Mouse (Mus musculus) megakaryocyte progenitor cell, adult 5-6 weeks (primary cell): Measurements from ENCODE around the gene Tead4. TPM values are rescaled to one million over a fixed set of nuclear protein-coding genes. Genes with fewer than 3 reads are reported as not detected.
"Not testable (repeated sequence)": the region's sequence is repeated elsewhere in the genome, so short reads cannot be mapped to it uniquely, and the experiment has no call there.

Source experiments
- ATAC-seq: replicated peaks from 2 replicates; pipeline ENCODE4 v1.8.0; 2016; ENCODE audit warnings: mild to moderate bottlenecking, moderate TSS enrichment, inconsistent platforms; ENCODE audit not compliant: poor library complexity
- total RNA-seq, 2 experiments: library from RNA; stranded (forward) in 1 of 2; stranded (reverse) in 1 of 2; fragments of 157-497, 149-512 nt in 1 of 2; fragments of 200-1000 nt in 1 of 2; gene quantifications; 2 replicates each; pipeline versions ENCODE4 v1.2.3 to v1.2.4; 2015 to 2017

Tead4 gene
- total RNA-seq, 2 experiments from 2014 or later: not detected

GRCm38 (mm10) chr6:128253111-128253510 is 47.5 kb downstream of the Tead4 start:
- no peak for ATAC-seq

DNA sequence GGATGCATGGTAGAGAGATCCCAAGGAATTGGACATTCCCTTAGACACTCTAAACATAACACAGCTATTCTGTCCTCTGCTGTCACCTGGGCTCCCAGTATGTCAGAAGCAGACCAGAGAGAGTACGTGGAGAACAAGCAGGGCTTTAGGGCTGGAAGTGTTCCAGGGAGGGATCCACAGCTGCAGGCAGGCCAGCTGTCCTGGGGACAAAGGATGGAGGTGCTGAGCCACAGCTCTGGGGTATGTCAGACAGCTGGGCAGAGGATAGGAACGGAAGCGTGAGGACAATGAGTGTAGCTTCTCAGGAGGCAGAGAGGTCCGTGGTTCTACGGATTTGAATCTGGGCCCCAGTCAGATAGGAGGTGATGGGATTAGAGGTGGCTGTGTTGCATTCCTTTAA is 50.0 kb downstream of the Tead4 start:
- no peak for ATAC-seq

DNA sequence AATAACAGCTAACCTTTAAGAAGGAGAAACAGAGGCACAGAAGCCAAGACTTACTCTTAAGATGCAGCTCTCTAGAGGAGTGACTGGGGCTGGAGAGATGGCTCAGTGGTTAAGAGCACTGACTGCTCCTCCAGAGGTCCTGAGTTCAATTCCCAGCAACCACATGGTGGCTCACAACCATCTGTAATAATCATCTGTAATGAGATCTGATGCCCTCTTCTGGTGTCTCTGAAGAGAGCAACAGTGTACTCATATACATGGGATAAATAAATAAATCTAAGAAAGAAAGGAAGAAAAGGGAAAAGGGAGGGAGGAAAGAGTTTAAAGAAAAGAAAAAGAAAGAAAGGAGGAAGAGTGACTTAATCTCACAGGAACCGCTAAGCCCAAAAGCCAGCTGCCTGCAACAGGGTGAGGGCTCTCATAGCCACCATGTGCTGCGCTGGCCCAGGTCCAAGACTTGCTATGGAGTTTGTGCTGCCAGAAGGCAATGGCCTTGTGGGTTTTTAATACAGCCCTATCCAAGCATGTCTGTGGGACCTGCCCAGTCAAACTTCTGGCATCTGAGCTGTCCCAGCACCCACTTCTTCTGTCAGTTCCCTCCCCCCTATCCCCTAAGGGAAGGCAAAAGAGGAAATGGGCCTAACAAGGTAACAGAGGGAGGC is 63.4 kb downstream of the Tead4 start:
- ATAC-seq: peak; percentile 24; the same call in 1 of the 2 replicates

DNA sequence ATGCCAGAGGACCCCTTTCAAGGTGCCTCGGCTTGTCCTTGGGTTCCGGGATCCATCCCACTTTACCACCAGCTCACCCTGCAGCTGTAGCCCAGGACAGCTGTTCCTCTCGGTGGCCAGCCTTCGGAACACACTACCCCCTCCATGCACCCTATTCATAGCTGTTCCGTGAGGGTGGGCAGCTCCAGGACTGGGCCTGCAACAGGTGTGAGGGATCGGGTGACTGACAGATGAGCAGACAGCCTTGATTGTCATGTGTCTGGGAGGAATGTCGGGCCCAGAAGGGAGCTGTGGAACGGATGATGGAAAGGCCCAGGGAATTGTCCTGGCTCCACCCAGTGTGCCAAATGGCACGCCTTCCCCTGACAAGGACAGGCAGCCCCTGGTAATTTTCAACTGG is 64.0 kb downstream of the Tead4 start:
- no peak for ATAC-seq

GRCm38 (mm10) chr6:128234206-128234605 is 66.4 kb downstream of the Tead4 start:
- peak; percentile 66 for ATAC-seq

GRCm38 (mm10) chr6:128232216-128232615 is 68.4 kb downstream of the Tead4 start:
- ATAC-seq: peak; percentile 53

GRCm38 (mm10) chr6:128231741-128232140 is 68.9 kb downstream of the Tead4 start:
- ATAC-seq: no peak

DNA sequence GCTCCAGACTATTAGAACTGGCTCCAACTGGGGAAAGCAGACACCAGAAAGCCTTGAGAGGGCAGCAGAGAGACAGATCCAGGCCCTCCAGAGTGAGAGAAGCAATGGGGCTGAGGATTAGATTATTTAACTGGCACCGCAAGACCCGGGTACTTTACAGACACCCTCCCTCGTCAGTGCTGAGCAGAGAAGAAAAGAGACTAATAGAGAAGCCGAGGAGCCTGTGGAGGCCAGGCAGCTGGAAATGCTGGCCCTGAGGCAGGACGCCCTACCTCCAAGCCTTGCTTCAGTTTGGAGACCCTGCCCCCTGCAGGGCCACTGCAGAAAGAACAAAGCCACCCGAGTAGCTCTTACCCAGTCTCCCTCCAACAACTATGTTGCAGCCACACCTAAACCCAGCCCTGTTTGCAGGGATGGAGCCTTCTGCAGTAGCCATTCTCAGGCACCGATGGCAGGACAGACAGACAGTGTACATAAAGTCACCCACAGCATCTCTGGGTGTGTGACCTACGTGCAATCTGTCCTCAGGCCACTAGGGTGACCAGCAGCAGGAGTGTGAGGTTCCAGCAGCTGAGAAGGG is 73.1 kb downstream of the Tead4 start:
- peak; percentile 65 for ATAC-seq

- ATAC-seq: no peak
Measured at GRCm38 (mm10) chr6:128226941-128227340, 73.7 kb downstream of the Tead4 start.

DNA sequence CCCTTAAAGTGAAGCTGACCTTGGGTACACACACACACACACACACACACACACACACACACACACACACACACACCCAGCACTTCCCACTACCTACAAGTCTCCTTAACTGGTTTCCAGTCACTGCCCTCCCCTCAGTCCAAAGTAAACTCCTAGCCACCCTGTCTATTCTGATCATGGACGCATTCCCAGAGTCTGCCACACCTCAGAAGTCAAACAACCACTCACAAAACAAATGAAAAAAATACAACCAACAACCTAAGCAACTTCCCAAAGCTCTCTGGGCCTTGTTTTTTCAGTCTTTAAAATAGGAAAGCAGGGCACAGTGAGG is 74.8 kb downstream of the Tead4 start:
- ATAC-seq: no peak

DNA sequence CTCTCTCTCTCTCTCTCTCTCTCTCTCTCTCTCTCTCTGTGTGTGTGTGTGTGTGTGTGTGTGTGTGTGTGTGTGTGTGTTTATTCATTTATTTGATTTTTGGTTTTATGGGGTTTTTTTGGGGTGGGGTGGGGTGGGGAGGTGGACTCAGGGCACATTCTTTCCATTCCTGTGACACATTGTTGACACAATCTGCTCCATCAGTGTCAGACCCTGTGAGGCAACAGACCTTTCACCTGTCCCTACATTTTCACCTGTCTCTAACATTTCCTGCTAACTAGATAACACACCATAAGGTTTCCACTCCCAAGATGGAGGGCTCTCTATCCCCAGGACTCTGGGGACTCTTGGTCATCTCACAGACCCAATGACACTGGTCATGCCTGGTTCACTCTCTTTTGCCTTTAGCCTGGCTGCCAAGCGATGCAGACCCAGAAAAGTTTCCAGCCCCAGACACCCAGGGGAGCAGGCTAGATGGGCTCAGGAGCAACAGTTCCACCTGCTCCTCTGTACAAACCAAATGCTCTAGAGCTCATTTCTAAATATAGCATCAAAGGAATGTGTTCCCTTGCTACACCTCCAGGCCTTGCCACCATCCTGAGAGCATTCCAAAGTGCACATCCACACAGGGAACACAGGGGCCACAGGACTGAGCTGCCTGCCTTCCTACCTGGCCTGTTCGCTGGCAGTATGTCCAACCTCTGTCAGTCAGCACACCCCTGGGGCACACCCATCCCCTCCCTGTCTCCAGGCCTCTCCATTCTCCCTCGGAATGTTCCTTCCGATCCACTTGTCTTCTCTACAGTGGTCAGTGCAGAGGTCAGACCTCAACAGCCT is 75.4 kb downstream of the Tead4 start:
- no peak for ATAC-seq

DNA sequence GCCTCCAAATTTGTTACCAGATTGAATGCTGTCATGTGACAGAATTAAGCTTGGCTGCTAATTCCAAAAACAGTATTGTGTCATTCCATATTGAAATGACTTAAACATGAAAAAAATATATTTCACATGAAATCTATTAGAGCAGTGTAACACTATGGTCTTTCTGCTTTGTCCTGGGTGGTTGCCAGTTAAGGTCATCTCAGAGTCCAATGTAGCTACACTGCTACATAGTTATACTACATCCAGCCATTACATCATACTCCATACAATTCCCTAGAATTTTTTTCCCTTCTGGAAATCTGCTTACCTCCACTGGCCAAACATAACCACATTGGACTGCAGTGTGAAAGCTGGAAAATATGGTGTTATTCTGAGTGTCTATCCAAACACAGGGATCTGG is 77.5 kb downstream of the Tead4 start:
- ATAC-seq: no peak

- not testable (repeated sequence) for ATAC-seq
Measured at GRCm38 (mm10) chr6:128215004-128215403, 85.6 kb downstream of the Tead4 start.

GRCm38 (mm10) chr6:128209199-128209598 is 91.4 kb downstream of the Tead4 start:
- not testable (repeated sequence) for ATAC-seq

- no peak for ATAC-seq
Measured at GRCm38 (mm10) chr6:128208491-128209170, 92.0 kb downstream of the Tead4 start.

DNA sequence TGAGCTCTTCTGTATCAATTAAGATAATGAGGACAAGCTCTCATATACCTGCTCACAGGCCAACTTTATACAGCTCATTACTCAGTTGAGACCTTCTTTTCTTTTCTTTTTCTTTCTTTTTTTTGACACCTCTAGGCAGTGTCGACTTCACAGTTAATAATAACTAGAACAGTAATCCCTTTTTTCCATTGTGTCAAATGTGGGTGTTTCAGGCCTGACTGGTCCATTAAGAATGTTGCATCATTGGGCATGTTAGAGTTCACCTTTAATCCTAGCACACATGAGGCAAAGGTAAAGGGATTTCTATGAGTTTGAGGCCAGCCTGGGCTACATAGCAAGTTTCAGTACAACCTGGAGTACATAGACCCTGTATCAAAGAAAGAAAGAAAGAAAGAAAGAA is 97.1 kb downstream of the Tead4 start:
- no peak for ATAC-seq

DNA sequence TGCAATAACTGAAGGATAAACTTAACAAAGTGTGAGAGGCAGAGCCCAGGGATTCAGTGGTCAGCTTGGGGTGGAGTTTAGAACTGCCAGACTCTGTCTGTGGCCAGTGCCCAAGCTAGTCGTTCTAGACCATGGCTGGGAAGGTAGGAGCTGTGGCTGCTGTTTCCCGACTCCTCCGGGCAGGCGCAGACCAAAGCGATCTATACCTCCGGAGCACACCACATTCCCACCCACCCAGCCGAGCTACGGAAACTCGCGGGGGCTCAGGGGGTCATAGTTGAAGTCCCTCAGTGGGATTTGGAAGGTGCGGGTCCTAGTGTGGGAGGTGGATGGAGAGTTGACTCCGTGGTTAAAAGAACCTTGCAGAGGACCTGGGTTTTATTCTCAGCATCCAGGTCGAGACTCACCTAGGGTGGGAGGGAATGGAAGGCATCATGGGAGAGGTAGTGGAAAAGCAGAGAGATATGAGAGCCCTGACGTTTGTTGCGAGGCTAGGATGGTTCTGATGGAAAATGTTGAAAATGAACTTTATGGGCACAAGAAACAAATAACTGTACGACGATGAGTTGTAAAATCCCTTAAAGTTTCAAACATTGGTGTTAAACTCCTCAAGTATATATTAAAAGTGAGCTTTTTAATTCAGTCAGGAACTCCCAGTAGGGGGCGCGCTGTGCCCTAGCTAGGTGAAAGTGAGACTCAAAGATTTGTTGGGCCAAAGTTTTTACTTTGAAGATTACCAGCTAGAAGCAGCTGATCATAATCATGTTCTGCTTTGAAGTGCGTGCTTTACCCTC is 99.6 kb downstream of the Tead4 start:
- peak; percentile 34 for ATAC-seq

GRCm38 (mm10) chr6:128200116-128200846 is 100.3 kb downstream of the Tead4 start:
- peak; percentile 98 for ATAC-seq

GRCm38 (mm10) chr6:128183521-128183920 is 117.1 kb downstream of the Tead4 start:
- no peak for ATAC-seq

DNA sequence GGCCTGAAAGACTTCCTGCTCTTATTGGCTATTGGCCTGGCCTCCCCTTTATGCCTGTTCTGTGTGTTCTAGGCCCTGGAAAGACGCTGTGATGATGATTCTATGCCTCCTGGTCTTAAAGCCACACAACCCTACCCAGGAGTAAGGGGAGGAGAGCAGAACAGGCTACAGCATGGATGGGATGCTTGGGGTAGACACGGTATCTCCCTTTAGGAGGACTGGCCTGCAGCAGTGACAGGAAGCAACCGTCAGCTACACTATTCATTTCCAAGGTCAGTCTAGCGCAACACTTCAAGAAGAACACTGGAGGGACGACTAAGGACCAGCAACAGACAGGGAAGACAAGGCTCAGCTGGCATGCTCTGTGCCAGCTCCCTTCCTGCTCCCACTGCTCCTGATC is 119.4 kb downstream of the Tead4 start:
- no peak for ATAC-seq
